Mouse (Mus musculus): ENCODE data around the gene Hmmr.

GRCm38 (mm10) chr11:40734251-40734752, 1.1 kb upstream of the Hmmr start:
- TF ChIP-seq EP300 (IDR thresholded peaks at IDR 0.05; ENCODE audit: insufficient read depth, low read depth, low read length), result no peak
- no peak for TF ChIP-seq CTCF (IDR thresholded peaks at IDR 0.05)
